Mouse (Mus musculus) liver, adult (tissue): ENCODE results near the gene Sltm.

Source experiments
- GATA4 ChIP-seq: IDR thresholded peaks from 2 replicates; pipeline ENCODE4 v1.6.1; 2014; ENCODE audit warnings: mild to moderate bottlenecking, low read length; ENCODE audit not compliant: insufficient replicate concordance

Sltm gene

DNA sequence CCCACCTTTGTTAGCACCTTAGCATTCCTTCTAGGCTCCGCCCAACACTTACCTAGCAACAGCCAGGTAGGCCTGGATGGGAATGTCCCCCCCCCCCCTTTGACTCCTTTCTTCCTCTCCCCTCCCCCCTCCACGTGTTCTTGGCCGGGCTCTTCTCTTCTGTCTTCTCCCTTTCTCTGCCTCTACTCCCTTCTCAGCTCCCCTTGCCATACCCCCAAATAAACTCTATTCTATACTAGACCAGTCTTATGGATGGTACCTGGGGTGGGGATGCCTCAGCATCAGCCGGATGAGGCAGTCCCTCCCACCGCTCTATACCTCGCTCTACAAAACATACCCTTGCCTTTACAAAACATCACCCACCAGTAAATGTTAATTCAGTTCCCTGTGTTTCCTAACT, 970 bp upstream of the Sltm start:
- TF ChIP-seq GATA4 = no peak

DNA sequence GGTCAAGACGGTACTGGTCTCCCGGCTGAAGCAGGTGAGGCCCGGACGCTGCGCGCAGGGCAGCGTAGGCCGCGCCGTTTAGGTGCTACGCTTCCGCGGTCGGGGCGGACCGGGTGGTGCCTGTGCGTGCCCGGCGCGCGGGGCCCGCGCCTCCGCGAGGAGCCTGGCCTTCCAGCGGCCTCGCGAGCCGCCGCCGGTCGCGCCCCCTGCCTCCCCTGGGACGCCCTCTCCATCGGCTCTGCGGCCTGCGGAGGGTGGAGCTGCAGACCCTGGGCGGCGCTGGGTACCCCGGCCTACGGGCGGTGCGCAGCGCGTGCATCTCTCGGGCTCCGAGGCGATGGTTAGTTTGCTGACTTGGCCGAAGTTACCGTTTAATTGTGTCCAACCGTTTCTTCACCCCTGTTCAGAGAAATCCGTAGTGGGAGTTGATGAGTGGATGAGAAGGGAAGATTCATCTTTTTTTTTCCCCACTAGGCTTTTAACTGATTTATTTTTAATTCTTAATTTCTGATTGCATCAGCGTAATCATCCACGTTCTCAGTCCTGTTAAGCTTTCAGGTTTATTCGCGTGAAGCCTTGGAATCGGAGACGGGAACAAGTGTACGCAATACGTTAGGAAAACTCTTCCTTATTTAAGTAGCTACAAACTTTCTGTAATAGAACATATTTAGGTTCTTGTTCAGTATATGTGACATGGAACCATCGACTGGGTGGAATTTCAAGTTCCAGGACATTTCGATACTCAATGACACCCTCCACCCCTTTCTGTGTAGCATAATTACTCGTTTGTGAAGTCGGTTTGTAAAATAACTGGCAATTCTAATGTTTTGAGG, 710 bp downstream of the Sltm start:
- TF ChIP-seq GATA4 = no peak

DNA sequence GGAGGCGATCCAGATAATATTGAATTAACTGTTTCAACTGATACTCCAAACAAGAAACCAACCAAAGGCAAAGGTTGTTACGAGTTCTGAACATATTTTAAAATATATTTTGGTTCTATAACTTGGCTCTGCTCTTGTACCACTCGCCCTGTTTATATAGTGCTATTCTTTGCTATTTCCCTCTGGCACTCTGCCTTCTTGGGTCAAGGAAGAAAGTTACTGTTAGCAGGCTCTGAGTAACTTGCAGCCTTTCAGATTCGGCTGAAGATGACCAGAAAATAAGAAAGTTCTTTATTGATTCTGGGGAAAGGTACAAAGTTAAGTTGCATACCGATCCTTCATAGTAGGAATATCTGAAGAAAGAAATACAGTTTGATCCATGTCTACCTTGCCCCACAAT, 1.4 kb downstream of the Sltm start:
- no peak for TF ChIP-seq GATA4

DNA sequence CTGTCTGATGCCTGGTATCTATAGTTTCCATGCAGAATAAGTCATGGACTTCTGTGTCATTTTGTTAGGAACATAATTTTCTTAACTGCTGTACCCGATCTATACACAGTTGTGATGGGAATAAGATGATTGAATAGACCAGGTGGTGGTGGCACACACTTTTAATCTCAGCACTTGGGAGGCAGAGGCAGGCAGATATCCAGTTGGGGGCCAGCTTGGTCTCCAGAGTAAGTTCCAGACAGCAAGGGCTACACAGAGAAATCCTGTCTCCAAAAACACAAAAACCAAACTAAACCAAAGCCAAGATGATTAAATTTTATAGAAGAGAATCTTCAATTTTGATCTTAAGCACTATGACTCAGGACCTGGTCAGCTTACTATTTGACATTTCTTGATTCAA, 2.3 kb downstream of the Sltm start:
- TF ChIP-seq GATA4 = no peak

DNA sequence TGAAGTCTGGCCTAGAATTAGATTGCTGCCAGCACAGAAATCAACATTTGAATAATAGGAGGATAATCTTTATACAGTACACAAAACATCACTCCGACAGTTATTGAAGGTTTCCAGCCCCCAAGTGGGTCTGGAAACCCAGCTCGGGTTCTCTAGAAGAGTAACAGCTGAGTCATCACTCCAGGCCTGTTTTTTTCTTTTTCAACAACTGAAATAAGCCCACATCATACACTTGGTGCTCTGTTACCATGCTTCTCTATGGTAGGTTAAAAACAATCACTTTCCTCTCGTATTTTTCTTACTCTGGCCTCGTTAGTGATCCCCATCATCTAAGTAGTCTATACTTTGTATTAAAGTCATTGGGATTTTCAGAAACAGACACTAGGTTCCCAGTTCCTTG, 5.8 kb downstream of the Sltm start:
- TF ChIP-seq GATA4 = no peak

DNA sequence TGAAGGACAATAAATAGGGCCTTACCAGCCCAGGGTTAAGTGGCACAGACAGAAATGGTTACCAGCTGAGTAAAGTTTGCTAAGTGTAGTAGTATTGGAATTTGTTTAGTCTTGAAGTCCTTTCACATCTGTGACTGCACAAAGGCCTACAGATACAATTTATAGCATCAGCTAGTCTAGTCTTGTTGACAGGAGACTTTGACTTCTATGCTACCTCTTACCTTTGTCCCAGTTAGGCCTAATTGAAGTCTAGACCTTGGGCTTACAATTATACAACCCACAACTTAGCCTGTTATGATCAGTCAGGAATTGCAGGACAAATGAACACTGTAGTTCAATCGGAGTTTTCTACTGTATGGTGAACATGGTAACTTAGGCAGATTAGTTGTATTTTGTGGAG, 9.0 kb downstream of the Sltm start:
- no peak for TF ChIP-seq GATA4

DNA sequence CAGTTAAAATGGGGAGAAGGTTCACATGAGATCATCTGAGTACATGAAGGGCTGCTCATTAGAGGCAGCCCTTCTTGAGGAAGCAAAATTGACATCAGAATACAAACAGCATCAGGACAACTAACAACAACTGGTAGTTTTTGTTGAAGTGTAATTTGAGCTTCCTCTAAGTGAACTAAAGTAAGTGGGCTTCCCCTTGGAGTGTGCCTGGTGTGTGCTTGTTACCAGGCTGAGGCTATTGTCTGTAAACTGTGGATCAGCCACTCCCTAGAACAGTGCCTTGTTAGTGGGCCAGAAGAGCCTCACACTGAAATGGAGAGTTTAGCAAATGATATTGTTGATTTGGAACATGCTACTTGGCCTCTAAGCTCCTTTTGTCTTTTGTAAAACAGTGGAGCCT, 12.9 kb downstream of the Sltm start:
- no peak for TF ChIP-seq GATA4

DNA sequence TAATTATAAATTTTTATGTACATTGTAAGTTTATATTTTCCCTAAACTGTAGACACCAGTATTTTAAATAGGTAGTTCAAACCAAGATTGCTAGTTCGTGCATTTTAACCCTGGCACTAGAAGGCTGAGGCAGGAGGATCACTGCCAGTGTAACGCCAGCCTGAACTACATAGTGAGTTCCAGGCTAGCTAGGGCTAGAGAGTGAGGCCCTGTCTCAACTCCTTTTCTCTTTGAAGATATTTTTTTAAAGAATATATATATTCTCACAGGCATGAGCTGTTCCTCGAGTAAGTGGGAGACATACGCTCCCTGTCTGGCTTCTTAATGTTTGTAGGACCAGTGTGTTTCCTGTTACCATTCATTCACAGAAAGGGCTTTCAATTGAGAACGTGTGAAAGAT, 14.2 kb downstream of the Sltm start:
- no peak for TF ChIP-seq GATA4

DNA sequence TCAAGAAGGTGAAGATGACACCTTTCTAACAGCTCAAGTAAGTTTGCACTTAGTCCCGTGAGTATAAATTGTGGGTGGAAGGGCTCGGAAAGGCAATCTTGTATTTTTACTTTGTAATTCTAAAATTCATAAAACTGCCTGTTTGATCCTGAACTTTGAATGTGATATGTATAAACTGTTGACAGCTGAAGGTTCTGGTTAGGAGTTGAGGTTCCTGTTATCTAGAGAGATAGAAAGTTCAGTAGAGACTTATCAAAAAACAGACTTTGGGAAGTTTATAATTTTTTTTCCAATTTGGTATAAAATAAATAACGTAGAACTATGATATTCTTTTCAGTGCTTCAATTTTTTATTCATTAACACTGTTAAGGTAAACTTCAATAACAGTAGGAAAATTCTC, 20.3 kb downstream of the Sltm start:
- no peak for TF ChIP-seq GATA4

DNA sequence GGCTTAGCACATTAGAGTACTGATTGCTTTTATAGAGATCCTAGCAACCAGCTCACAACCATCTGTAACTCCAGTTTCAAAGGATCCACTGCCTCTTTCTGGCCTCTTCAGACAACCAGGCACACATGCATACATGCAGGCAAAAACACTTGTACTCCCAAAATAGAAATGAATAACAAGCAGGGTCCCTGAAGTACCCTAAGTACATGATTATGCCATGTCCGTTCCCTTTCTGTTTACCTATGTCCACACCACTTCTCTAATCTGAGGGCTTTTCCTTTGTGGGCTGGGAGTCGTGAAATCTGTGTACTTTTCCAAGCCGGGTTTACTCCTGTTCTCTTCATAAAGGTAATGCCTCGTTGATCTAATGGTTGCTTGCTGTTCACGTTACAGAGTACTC, 25.1 kb downstream of the Sltm start:
- no peak for TF ChIP-seq GATA4

DNA sequence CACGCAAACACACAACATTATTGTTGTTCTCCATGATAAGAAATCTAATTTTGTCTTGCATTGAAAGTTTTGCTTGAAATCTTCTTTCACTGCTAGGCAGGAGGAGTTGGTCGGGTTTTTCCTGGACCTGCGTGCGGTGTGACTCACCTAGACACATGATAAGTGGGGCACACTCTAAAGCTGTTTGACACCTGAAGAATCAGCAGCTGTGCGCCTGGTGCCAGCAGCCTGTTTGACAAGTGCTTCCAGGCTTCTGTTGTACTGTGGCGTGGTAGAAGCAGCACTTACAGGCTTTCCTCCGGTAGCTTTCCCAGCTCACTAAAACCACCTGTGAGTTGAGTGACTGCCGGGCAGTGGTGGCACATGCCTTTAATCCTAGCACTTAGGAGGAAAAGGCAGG, 27.8 kb downstream of the Sltm start:
- TF ChIP-seq GATA4 = no peak

DNA sequence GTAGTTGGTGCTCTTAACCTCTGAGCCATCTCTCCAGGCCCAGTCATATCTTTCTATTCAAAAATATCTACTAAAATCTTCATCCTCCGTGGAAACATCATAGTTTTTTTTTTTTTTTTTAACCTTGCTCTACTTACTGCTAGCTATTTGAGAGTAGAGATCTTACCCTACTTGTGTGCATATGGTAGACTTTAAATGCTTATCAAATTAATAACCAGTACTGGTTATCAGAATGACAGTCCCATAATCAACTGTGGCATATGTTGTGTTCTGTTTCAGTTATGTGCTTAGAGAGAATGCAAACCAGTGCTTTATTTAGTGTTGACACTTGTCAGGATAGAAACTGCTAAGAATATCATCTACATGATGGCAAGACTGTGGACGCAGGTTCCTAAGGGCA, 35.6 kb downstream of the Sltm start:
- no peak for TF ChIP-seq GATA4

DNA sequence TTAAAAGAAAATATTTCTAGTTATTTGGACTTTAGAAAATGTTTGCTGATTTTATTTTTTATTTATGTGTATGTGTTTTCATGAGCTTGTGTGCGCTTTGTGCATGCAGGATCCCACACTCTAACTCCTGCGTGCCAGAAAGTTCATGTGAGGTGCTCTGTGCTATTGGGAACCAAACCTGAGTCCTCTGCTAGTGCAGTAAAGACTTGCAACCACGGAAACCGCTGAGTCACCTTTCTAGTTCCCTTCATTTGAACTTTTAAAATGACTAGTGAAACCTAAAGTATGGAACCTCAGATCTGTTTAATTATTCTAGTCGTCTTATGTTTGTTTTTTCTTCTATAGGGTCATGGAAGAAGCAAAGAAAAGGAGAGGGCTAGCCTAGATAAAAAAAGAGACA, 38.4 kb downstream of the Sltm start:
- no peak for TF ChIP-seq GATA4

DNA sequence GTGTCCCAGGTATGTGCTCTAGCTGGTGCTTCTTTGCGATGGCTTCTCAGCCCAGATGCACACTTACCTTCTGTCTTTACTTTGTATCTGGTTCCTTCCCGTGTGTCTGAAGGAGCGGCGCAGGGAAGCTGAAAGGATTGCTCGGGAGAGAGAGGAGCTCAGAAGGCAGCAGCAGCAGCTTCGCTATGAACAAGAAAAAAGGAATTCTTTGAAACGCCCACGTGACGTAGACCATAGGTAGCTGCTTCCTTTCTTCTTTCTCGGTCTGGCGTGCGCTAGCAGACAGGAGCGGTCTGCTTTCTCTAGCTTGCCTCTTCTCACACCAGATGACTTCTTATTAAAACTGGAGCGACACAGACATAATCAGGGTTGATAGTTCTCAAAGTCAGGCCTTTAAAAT, 42.1 kb downstream of the Sltm start:
- TF ChIP-seq GATA4 = no peak

DNA sequence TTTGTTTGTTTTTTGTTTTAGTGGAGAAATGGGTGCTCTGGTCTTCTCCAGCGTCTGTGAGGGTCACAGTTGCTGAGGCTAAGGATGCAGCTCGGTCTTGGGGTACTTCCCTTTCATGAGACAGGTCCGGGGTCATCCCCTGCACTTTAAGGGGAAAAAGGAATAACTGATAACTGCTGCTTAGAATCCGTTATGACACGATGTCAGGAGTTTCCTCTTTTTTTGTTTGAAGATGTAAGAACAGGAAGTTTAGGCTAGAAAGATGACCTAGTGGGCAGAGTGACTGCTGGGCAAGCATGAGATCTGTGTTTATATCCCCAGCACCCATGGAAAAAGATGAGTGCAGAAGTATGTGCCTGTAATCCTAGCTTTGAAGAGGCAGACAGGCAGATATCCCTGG, 42.6 kb downstream of the Sltm start:
- TF ChIP-seq GATA4 = no peak

DNA sequence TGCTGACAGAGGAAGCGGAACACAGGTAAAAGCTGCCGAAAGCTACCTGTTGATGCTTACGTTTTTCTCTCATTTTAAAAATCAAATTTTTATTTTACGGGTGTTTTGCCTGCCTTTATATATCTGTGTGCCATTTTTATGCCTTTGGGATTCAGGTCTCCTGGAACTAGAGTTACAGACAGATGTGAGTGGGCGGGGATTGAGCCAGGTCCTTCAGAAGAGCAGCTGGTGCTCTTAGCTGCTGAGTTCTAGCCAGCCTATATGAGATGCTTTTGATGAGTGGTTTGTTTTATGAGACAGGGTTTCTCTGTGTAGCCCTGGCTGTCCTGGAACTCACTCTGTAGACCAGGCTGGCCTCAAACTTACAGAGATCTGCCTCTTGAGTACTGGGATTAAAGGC, 44.6 kb downstream of the Sltm start:
- TF ChIP-seq GATA4 = no peak

DNA sequence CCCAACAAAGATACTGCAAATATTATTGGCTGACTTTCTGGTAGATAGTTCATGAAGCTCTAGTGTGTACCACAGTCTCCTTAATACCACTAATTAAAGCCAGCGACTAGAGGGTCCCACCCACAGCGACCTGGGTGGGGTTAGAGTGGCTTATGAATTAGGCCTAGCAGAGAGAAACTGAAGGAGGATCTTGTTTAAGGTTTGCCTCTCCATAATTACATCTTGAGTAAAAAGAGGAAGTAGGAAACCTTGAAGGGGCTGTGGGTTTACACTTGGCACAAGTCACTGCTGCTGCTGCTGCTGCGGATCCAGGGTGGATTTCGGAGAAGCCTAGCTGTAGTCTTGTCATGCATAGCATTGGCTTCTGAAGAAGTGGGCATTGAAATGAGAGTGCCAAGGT, 48.2 kb downstream of the Sltm start:
- no peak for TF ChIP-seq GATA4
